Mouse (Mus musculus) heart, embryonic 14.5 days (tissue): ENCODE data around the gene Slc28a3. TPM values are rescaled to one million over a fixed set of nuclear protein-coding genes. Genes with fewer than 3 reads are reported as not detected.
A peak's percentile ranks its signal among the peaks of the same experiment; 100 is the strongest.

ENCODE experiments used
- ATAC-seq: fragments of 200-750 bp; cut with Nextera tagmentation; 2 replicates; pipeline ENCODE4 v1.8.0; 2017; ENCODE audit warnings: low read depth, moderate TSS enrichment; ENCODE audit not compliant: insufficient number of reproducible peaks, insufficient read depth, low FRiP score
- H3K27ac ChIP-seq, 2 experiments: fragments of 200-500 bp in 1 of 2; fragments of 300-500 bp in 1 of 2; sonication (generic) in 1 of 2; replicated peaks in 1 of 2; 2 replicates each; pipeline ENCODE4 v1.5.1; 2012 to 2014; ENCODE audit warnings: low read depth in 2 of 2, low read length in 2 of 2, control low read depth in 1 of 2, mild to moderate bottlenecking in 1 of 2, mixed read lengths in 1 of 2; ENCODE audit not compliant: control insufficient read depth in 1 of 2, insufficient read depth in 1 of 2
- H3K27me3 ChIP-seq: fragments of 300-500 bp; sonication (generic); 2 replicates; pipeline ENCODE4 v1.6.1; 2014; ENCODE audit warnings: mild to moderate bottlenecking, low read length, control low read depth; ENCODE audit not compliant: control insufficient read depth, insufficient read depth
- H3K36me3 ChIP-seq: fragments of 300-500 bp; sonication (generic); 2 replicates; pipeline ENCODE4 v1.6.1; 2014; ENCODE audit warnings: mild to moderate bottlenecking, control low read depth, low read length, mixed read lengths; ENCODE audit not compliant: control insufficient read depth, insufficient read depth
- H3K4me1 ChIP-seq, 2 experiments: fragments of 200-500 bp in 1 of 2; fragments of 300-500 bp in 1 of 2; sonication (generic) in 1 of 2; 2 replicates each; pipeline ENCODE4 v1.6.1; 2012 to 2014; ENCODE audit warnings: low read length in 2 of 2, control low read depth in 1 of 2, mixed read lengths in 1 of 2; ENCODE audit not compliant: control insufficient read depth in 2 of 2, insufficient read depth in 2 of 2
- H3K4me2 ChIP-seq: fragments of 300-500 bp; sonication (generic); 2 replicates; pipeline ENCODE4 v1.6.1; 2014; ENCODE audit warnings: mild to moderate bottlenecking, low read length
- H3K4me3 ChIP-seq, 2 experiments: fragments of 200-500 bp in 1 of 2; fragments of 300-500 bp in 1 of 2; sonication (generic) in 1 of 2; 2 replicates each; pipeline ENCODE4 v1.5.1; 2012 to 2014; ENCODE audit warnings: low read length in 2 of 2, mild to moderate bottlenecking in 2 of 2, control low read depth in 1 of 2, low read depth in 1 of 2, moderate library complexity in 1 of 2; ENCODE audit not compliant: control insufficient read depth in 1 of 2, insufficient read depth in 1 of 2
- H3K9ac ChIP-seq: fragments of 300-500 bp; sonication (generic); 2 replicates; pipeline ENCODE4 v1.6.1; 2014; ENCODE audit warnings: mild to moderate bottlenecking, low read length
- H3K9me3 ChIP-seq: fragments of 300-500 bp; sonication (generic); 2 replicates; pipeline ENCODE4 v1.6.1; 2016; ENCODE audit warnings: low read length, control low read depth; ENCODE audit not compliant: control insufficient read depth
- WGBS: fragments of 180-500 bp; shearing (Covaris S2); extraction: QIAGEN DNeasy Blood & Tissue Kit; methylation state at CpG from one replicate; pipeline ENCODE4 v1.1.7; 2014; 5-methylcytosine and 5-hydroxymethylcytosine counted together
- polyA plus RNA-seq: library from polyadenylated mRNA; unstranded; fragments of >200 nt; fragmentation: Nextera tagmentation; extraction: Ambion mirVana; gene quantifications from 2 replicates; pipeline ENCODE4 v1.2.1, GENCODE M21; 2014

Gene Slc28a3
- polyA plus RNA-seq, 1 experiment from 2014 or later: not detected

- no peak for ATAC-seq
Observed at GRCm38 (mm10) chr13:58511248-58511647, 99.4 kb downstream of the Slc28a3 start.

GRCm38 (mm10) chr13:58509241-58509640, 101.4 kb downstream of the Slc28a3 start:
- no peak overlapping the region for H3K4me3 ChIP-seq
- no peaks in the 10 kb centered on the region for H3K36me3 ChIP-seq
- H3K9me3 ChIP-seq: no peaks in the 10 kb centered on the region
- no peak overlapping the region for H3K9ac ChIP-seq
- 41% methylated on average over 3 of the region's 3 CpGs for WGBS
- ATAC-seq: no peak
- H3K4me2 ChIP-seq: no peak overlapping the region
- H3K4me1 ChIP-seq: no peaks in the 10 kb centered on the region
- no peak overlapping the region for H3K27ac ChIP-seq
- peaks cover 8% of the 10 kb centered on the region; the same call in 1 of the 2 replicates for H3K27me3 ChIP-seq

More at GRCm38 (mm10) chr13:58511248-58511647, 99.4 kb downstream of the Slc28a3 start:
- Histone ChIP-seq H3K4me3 (no peak overlapping the region), H3K9me3 (no peaks in the 10 kb centered on the region), H3K27ac (no peak overlapping the region), H3K27me3 (peaks cover 8% of the 10 kb centered on the region; the same call in 1 of the 2 replicates), H3K4me2 (no peak overlapping the region), H3K4me1 (peaks cover 0 to 3% of the 10 kb centered on the region in 2 experiments; a peak in 1 of 4 replicates), H3K36me3 (no peaks in the 10 kb centered on the region), H3K9ac (no peak overlapping the region)
- 79% methylated on average over 9 of the region's 9 CpGs for WGBS

GRCm38 (mm10) chr13:58503610-58504009, 107.1 kb downstream of the Slc28a3 start:
- WGBS: 88% methylated on average over 2 of the region's 2 CpGs
- no peak overlapping the region for H3K4me2 ChIP-seq
- H3K9me3 ChIP-seq: no peaks in the 10 kb centered on the region
- no peaks in the 10 kb centered on the region for H3K4me1 ChIP-seq
- no peak overlapping the region for H3K4me3 ChIP-seq
- H3K27ac ChIP-seq: no peak overlapping the region
- H3K36me3 ChIP-seq: no peaks in the 10 kb centered on the region
- H3K9ac ChIP-seq: no peak overlapping the region
- peaks cover 12% of the 10 kb centered on the region; the same call in 1 of the 2 replicates for H3K27me3 ChIP-seq
- no peak for ATAC-seq

GRCm38 (mm10) chr13:58497809-58498208, 112.9 kb downstream of the Slc28a3 start:
- Histone ChIP-seq H3K27me3 (peaks cover 4% of the 10 kb centered on the region; the same call in 1 of the 2 replicates), H3K4me2 (peak overlapping the region; percentile 54), H3K4me1 (peaks cover 27 to 32% of the 10 kb centered on the region in 2 experiments), H3K4me3 (peak overlapping the region in 1 of 2 experiments; percentile 4; a peak in 1 of 4 replicates), H3K27ac (no peak overlapping the region), H3K36me3 (no peaks in the 10 kb centered on the region), H3K9me3 (no peaks in the 10 kb centered on the region), H3K9ac (no peak overlapping the region)
- no peak for ATAC-seq
- WGBS: 25% methylated on average over 12 of the region's 12 CpGs

Other genes with a start within 250 kb of the Slc28a3 start
- 32.1 and 33.6 TPM in 2 replicates for gene 2210016F16Rik, start 225.7 kb downstream of the Slc28a3 start, polyA plus RNA-seq
- gene Rmi1, start 208.6 kb downstream of the Slc28a3 start, polyA plus RNA-seq: 20.3 and 20.6 TPM in 2 replicates
- gene Hnrnpk, start 207.5 kb downstream of the Slc28a3 start, polyA plus RNA-seq: 919 and 965 TPM in 2 replicates
- 2.4 and 4.2 TPM in 2 replicates for gene Ntrk2, start 195.7 kb upstream of the Slc28a3 start, polyA plus RNA-seq